Mouse (Mus musculus) bone marrow, adult 2 months (tissue): ENCODE results near the gene Trcg1. TPM values are rescaled to one million over a fixed set of nuclear protein-coding genes. Genes with fewer than 3 reads are reported as not detected.
"Not testable (repeated sequence)": the region's sequence is repeated elsewhere in the genome, so short reads cannot be mapped to it uniquely, and the experiment has no call there.

Experiments
- H3K27ac ChIP-seq: fragments of 200-500 bp; 2 replicates; pipeline ENCODE4 v1.5.1; 2012; ENCODE audit warnings: low read depth, mild to moderate bottlenecking, control low read depth, inconsistent platforms, low read length; ENCODE audit not compliant: control insufficient read depth, poor library complexity, insufficient read depth
- H3K4me1 ChIP-seq: fragments of 200-500 bp; 2 replicates; pipeline ENCODE4 v1.6.1; 2011; ENCODE audit warnings: low read length; ENCODE audit not compliant: control insufficient read depth, insufficient read depth
- H3K4me3 ChIP-seq: fragments of 200-500 bp; replicated peaks from 2 replicates; pipeline ENCODE3; 2011; ENCODE audit warnings: mild to moderate bottlenecking, low read depth, low read length, control low read depth; ENCODE audit not compliant: control insufficient read depth
- CTCF ChIP-seq: fragments of 200-500 bp; IDR thresholded peaks from 2 replicates; pipeline ENCODE4 v1.5.1; 2011; ENCODE audit warnings: low read length, control low read depth; ENCODE audit not compliant: control insufficient read depth, insufficient read depth
- POLR2A ChIP-seq: fragments of 200-500 bp; IDR thresholded peaks from 2 replicates; pipeline ENCODE4 v1.6.1; 2011; ENCODE audit warnings: low read depth, mild to moderate bottlenecking, control low read depth, low read length, borderline replicate concordance; ENCODE audit not compliant: control insufficient read depth
- WGBS: fragments of 180-500 bp; shearing (Covaris S2); methylation state at CpG from one replicate; pipeline ENCODE4 v1.1.7; 2018; 5-methylcytosine and 5-hydroxymethylcytosine counted together
- polyA plus RNA-seq: library from polyadenylated mRNA; stranded (reverse); fragments of >200 nt; gene quantifications from 2 replicates; pipeline ENCODE4 v1.2.4, GENCODE M21; 2011; ENCODE audit warnings: low replicate concordance; ENCODE audit not compliant: missing spikeins, insufficient read depth, insufficient read length

Gene Trcg1
- not detected in 2 replicates for polyA plus RNA-seq

- H3K4me1 ChIP-seq, result peaks cover 3% of the 10 kb centered on the region; the same call in 1 of the 2 replicates
- TF ChIP-seq POLR2A, result no peak
- no peak for TF ChIP-seq CTCF
- no peak within 1 kb of the TSS for H3K4me3 ChIP-seq
- H3K27ac ChIP-seq, result no peak within 1 kb of the TSS
- WGBS, result 88% methylated on average over 2 of the region's 2 CpGs
Measured at GRCm38 (mm10) chr9:57236256-57236655, at the start of gene Trcg1. TSS of gene Trcg1 (plus strand) at chr9:57236556.

- Histone ChIP-seq H3K4me3 (no peak overlapping the region), H3K27ac (no peak overlapping the region), H3K4me1 (no peaks in the 10 kb centered on the region)
- TF ChIP-seq CTCF (no peak), POLR2A (no peak)
- 46% methylated on average over 3 of the region's 3 CpGs for WGBS
Measured at GRCm38 (mm10) chr9:57196708-57197107, 39.6 kb upstream of the Trcg1 start.

- WGBS, result 67% methylated on average over 8 of the region's 8 CpGs
- Histone ChIP-seq H3K4me3 (no peak overlapping the region), H3K4me1 (no peaks in the 10 kb centered on the region), H3K27ac (no peak overlapping the region)
- TF ChIP-seq POLR2A (no peak), CTCF (no peak)
Measured at GRCm38 (mm10) chr9:57197414-57197813, 38.9 kb upstream of the Trcg1 start.

- WGBS, result 54% methylated on average over 7 of the region's 7 CpGs
- H3K27ac ChIP-seq, result no peak overlapping the region
- H3K4me1 ChIP-seq, result no peaks in the 10 kb centered on the region
- H3K4me3 ChIP-seq, result no peak overlapping the region
- TF ChIP-seq CTCF (no peak), POLR2A (no peak)
Measured at GRCm38 (mm10) chr9:57202981-57203380, 33.4 kb upstream of the Trcg1 start.

- not testable (repeated sequence) for H3K4me3 ChIP-seq, H3K4me1 ChIP-seq, H3K27ac ChIP-seq
- WGBS, result 66% methylated on average over 13 of the region's 13 CpGs
Measured at GRCm38 (mm10) chr9:57203571-57203970, 32.8 kb upstream of the Trcg1 start.

GRCm38 (mm10) chr9:57206896-57207295 is 29.5 kb upstream of the Trcg1 start:
- no peaks in the 10 kb centered on the region for H3K4me1 ChIP-seq
- 75% methylated on average over 2 of the region's 2 CpGs for WGBS
- TF ChIP-seq POLR2A (no peak), CTCF (no peak)

GRCm38 (mm10) chr9:57209316-57209715 is 27.0 kb upstream of the Trcg1 start:
- Histone ChIP-seq H3K27ac (no peak overlapping the region), H3K4me3 (no peak overlapping the region), H3K4me1 (no peaks in the 10 kb centered on the region)
- TF ChIP-seq POLR2A (no peak), CTCF (peak; percentile 21; the same call in 1 of the 2 replicates)
- 30% methylated on average over 3 of the region's 3 CpGs for WGBS

More at GRCm38 (mm10) chr9:57206896-57207295, 29.5 kb upstream of the Trcg1 start:
- Histone ChIP-seq H3K27ac (no peak overlapping the region), H3K4me3 (no peak overlapping the region)

- Histone ChIP-seq H3K4me1 (no peaks in the 10 kb centered on the region), H3K27ac (no peak overlapping the region), H3K4me3 (no peak overlapping the region)
- WGBS, result 61% methylated on average over 9 of the region's 9 CpGs
- TF ChIP-seq CTCF, result no peak
- TF ChIP-seq POLR2A, result no peak
Measured at GRCm38 (mm10) chr9:57212448-57213222, 23.7 kb upstream of the Trcg1 start.
